Mouse (Mus musculus) inflammation-experienced regulatory T-cells, adult 6 months (primary cell): ENCODE measurements around the gene Abca14. TPM values are rescaled to one million over a fixed set of nuclear protein-coding genes. Genes with fewer than 3 reads are reported as not detected.

Experiments
- ATAC-seq: one replicate; pipeline ENCODE4 v1.8.0; 2017
- polyA plus RNA-seq, 3 experiments: library from polyadenylated mRNA; unstranded; fragments of 100-300 nt; shearing (Covaris generic); gene quantifications; one replicate each; pipeline ENCODE4 v1.2.1; 2017

The Abca14 gene
- not detected for polyA plus RNA-seq

DNA sequence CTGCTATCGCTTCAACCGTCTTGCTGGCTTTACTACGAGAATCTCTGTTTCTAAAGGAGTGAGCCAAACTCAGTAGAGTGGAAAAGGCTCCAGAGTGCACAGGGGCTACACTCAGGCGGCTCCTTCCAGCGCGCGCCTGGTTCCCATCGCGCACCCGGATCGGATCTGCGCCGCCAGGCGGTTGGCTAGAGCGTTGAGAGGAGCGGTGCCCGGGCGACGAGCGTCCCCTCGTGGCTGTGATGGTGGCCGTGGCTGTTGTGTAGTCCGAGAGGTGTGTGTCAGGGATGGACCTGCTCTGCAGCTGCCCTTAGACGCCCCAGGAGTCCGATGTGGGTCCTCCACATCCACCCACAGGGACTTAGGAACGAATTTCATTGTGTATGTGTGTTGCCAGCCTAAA, at the start of gene Abca14:
Gene Abca14, plus strand, starts transcription at position 173 of the 400 bp plus-strand sequence.
- no peak for ATAC-seq

DNA sequence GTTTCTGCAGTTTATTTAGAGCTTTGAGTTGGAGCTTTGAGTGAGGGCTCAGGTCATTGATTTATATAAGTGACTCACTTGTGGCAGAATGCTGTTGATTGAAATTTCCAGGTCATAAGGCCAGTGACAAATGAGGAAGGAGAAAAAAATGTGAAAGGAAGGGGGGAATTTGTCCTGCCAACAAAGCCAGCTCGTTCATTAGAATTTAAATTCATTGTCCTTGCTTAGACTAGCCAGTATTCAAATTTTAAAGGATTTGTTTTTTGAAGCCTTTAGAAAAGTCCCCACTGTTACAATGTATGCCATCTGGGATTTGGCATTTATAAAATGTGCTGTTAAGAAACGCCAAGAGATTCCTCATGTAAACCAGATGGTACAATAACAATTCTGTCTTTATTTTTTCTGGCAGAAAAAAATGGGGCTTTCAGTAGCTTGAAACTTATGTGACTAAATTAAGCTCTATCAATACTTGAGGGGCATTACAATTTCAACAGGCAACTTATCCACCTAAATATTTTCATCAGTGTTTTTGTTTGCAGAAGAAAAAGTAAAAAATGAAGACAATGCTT, 46.8 kb upstream of the Abca14 start:
- no peak for ATAC-seq

DNA sequence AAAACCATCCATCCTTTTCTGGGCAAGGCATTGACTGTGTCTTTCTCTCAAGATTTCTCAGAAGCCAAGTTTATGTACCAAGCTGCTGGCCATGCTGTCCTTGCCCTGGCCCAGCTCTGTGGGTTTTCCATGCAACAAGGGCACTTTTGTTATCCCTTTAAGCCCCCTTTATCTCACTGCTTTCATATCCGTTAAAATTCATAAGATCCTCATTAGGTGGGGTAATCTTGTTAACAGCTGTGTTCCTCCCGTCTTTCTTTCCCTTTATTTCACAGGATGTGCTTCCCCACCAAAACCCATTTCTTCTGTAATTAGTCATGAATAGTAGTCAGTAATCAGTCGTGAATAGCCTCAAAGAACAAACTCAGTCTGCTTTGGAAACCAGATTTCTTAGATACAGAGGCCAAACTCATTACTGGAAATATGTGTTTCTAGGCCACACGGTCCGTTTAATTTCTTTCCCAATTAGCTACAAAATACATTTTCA, 46.1 kb upstream of the Abca14 start:
- no peak for ATAC-seq

DNA sequence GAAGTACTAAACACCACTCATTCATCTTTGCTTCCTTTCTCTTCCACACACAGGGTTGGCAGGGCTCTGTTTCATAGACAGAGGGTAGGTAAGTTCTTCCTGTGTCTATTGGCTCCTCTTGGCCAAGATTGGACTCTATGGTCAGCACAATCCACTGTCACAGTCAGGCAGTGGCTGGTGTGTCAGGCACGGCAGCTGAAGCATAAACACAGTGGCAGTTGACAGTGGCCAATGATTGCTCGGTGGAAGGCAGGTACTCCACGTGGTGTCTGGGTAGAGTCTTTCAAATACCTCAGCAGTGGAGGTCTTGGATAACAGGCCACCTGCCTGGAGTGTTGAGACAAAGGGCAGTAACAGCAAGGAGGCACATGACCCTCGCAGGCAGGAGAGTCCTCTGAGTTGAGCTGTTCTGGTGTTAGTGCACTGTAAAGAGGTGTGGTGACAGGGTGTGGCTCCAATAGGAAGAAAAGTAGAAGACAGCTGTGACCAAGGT, 45.6 kb upstream of the Abca14 start:
- ATAC-seq = no peak

DNA sequence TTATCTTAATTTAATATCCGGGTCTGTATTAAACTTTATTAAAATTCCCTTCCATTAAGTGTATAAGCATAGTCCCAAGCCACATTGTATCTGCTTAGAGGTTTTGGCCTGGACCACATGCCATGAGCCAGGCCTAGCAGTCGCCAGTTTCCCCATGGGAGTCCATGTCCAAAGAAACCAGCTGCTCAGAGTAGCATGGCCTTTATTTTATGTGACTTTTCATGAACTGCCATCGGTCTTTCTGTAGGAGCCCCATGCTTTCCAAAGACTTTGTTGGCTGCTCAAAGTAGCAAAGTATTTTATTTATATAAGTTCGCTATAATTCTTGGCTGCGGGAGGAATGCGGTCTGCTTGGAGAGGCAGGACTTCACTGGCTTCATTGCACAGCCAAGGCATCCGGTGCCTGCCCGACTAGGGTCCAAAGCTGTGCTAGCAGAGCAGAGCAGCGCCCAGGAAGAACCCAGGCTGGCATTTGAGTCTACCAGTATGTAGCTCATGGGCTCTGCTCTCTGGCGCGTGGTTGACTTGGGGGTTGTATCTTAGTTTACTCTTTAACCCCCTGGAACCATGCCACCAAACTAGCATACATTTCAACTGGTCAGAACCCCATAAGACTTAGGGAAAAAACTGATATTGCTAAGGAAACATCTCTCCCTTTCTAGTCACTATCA, 40.0 kb upstream of the Abca14 start:
- no peak for ATAC-seq

DNA sequence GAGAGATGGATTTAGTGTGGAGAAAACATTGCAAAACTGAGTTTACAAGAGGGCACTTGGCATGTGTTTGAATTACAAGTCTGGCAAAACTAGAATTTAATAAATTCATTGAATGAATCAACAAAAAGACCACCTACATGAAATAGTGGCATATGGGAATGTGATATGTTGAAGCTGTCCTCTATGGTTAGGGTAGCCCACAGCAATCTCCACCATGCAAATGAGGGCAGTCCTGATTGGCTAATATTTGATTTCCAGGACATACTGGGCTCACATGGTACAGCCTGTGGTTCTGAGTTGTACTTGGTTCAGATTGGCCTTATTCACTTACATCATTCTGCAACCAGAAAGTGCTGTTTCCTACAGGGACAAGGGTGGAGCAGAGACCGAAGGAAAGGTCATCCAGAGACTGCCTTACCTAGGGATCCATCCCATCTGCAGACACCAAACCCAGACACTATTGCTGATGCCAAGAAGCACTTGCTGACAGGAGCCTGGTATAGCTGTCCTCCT, 31.5 kb upstream of the Abca14 start:
- no peak for ATAC-seq

DNA sequence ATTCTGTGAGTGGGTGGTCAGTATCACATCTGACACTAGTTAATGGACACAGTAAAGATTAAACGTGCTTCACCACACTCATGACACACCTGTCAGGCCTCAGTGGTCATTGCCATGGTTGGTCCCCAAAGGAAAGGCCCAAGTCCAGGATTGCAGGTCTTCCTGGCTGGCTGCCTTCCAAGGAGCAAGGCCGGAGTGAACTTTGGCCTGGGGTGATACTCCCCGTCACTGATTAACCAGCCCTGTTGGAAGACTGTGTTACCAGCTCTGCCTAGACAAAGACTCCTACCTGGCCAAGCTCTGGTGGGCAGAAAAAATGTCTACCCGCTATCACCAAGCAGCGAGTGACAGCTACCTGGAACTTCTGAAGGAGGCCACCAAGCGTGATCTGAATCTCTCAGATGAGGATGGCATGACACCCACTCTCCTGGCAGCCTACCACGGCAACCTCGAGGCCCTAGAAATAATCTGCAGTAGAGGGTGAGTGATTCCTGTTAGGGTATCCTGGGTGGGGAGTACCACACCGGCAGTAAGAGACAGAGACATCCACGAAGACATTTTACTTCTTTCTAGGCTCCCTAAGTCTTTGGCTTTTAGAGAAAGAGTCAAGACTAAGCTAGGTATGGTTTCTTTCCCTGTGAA, 30.0 kb upstream of the Abca14 start, which contains the start of gene Anks4b:
Gene Anks4b, plus strand, starts transcription at position 256 of the 642 bp plus-strand sequence.
- no peak for ATAC-seq

DNA sequence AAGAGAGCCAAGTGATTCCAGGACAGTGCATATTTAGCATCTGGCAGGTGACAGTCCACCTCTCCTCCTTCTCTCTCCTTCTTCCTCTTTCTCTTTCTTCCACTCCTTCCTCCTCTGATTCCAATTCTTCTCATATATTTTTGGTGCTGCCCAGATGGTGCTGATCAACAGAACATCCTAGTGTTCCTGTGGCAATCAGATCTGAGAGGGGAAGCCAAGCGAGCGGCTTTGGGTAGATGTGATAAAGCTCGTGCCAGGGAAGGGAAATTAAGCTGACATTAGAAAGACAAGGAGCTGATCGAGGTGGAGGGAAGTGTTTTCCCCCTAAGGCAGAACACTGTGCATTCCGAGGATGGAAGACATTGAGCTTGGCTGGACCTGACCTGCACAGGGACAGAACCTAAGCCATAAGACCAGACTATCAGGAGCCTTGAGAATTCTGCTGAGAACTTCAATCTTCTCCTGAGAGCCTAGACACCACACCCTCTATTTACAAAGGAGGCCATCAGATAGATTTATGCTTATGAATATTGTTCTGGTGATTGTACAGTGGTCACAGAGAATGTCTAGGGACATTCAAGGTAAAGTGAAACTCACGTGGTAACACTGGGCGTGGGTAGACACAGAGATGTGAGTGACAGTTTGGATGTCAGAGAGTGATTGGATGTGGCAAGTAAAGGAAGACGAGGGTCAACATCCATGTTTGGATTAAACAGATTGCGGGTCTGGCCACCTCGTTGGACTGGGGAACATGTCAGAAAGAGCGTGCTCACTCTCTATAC, 28.8 kb upstream of the Abca14 start:
- ATAC-seq = no peak

DNA sequence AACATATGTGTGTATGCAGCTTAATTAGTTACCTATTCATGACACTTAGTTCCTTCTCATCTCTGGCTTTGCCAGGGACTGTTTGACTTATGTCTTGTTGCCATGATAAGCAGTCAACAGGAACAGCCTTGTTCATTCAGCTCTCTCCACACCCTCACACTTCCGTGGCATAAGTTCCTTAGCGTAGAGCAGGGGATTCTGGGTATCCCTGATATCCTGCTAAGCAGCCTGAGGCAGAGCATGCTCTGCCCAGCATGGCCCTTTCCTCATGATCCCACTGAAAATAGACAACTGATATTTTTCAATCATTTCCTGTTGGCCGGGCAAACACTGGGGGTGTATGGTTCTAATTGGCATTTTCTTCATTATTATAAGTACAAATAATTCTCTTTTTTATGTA, 26.1 kb upstream of the Abca14 start:
- ATAC-seq = no peak

DNA sequence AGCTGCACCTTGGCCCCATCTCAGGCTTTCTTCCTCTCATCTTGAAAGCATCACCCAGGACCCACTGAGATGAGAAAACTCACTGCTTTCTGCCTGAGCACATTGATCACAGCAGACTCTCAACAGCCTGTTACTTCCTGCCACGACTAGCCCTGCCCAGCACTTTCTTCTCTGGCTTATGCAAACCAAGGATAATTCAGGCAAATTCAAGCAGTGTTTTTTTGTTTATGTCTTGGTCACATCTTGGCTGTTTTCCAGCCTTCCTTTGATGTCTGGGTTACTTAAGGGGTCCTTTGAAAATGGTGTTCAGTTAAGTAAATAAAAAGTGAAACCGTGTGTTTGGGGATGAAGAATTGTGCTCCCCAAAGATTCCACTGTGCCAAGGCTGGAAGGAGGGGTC, 24.8 kb upstream of the Abca14 start:
- no peak for ATAC-seq

DNA sequence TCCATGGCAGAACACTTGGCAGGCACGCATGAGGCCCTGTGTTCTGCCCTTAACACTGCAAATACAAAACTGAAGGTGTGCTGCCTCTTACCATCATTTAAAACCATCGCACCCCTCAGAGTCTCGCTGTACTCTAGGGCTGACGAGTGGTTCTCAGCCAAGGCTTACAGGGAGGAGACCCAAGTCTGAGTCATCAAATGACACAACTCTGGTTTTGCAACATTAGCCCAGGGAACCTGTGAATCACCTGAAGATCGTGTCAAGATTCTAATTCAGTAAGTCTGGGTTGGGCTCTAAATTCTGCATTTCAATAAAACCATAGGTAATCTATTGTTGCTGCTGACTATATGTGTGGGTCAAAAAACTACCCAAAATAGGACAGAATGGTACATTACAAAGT, 23.2 kb upstream of the Abca14 start:
- no peak for ATAC-seq

DNA sequence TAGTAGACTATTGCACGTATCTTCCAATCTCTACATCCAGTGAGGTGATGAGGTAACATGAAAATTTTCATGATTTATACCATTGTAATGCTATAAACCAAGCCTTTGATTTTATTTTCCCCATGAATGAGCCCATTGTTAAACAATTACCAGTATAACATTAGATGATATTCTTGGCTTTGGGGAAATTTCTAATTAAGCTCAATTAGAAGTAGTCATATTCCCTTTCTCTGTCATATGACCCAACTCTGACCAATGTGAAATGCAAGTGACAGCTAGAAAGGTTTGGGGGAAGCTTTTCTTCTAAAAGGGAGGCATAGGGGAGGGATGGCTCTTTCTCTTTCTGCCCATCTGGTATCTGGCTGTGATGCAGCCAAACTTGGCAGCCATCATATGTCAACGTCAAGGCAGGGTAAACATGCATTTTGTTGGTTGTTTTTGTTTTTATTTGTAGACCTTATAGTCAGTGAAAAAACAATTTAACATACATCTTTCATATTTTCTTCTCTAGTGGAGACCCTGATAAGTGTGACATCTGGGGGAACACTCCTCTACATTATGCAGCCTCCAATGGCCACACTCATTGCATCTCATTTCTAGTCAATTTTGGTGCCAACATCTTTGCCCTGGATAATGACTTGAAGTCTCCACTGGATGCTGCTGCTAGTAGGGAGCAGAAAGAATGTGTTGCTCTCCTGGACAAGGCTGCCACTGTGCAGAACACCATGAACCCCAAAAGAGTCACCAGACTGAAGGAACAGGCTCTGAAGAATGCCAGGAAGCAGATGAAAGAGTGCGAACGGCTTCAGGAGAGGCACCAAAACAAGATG, 22.1 kb upstream of the Abca14 start:
- ATAC-seq = no peak

DNA sequence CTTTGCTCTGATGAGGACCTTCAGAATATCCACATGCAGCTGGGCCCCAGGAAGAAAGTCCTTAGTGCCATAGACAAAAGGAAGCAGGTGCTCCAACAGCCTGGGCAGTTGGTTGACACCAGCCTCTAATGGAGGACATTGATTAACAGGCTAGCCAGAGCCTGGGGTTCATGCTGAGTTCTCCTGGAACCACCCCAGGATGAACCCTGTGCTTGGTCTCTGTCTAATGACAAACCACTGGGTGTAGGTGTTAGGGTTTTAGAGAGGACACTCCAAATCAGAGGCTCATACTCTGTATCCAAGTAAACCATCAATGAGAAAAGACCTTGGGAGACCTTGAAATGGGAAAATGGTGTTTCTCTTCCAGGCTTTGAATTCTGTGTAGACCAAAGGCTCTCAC, 20.9 kb upstream of the Abca14 start:
- ATAC-seq = no peak

DNA sequence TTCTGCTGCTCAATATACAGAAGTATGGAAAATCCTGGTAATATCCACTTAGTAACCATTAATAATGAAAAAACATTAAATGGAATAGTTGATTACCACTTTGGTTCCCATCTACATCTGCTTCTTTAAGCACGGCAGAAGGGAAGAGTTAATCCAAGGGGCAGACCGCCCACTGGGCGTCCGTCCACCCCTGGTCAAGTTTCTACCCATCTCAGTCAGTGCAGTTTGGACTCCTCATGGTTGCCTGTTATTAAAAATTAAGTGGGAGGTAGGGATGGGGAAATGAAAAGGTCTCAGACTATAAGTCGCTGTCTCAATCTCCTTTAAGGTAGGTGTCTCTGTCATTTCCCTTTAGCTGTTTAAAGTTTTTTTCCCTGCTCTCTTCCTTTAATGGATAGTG, 14.8 kb upstream of the Abca14 start:
- ATAC-seq = no peak

DNA sequence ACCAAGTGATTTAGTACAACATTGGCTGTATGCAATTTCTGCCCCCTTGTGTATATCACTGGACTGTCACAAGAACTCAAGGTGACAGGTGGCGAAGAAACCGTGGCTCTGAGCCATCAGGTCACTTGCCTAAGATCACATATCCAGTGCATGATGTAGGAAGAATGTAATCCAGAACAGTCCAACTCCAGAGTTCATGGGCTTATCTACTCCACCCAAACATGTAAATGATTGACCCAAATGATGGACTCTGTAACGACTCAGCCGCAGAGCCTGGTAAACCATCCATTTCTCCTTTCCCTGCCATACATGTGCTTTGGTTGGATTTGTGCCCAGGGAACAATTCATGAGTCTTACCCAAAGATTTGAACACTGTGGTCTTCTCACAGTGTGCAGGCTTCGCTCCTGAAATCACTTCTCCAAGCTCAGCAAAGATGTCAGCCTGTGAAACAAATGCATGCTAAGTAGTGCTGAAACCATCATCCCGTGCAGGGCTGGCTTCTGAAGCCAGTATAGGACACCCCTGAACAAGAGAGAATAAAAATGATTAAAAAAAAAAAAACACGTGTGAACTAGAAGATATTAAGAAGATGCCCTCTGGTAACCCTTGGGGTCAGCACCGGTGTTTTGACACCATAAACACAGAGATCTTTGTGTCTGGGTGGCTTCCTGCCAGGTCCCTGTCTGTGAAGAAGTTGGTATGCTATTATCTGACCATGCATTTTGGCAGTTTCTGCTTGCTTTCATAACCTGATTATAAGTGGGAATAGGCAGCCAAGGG, 14.2 kb upstream of the Abca14 start:
- ATAC-seq = no peak

DNA sequence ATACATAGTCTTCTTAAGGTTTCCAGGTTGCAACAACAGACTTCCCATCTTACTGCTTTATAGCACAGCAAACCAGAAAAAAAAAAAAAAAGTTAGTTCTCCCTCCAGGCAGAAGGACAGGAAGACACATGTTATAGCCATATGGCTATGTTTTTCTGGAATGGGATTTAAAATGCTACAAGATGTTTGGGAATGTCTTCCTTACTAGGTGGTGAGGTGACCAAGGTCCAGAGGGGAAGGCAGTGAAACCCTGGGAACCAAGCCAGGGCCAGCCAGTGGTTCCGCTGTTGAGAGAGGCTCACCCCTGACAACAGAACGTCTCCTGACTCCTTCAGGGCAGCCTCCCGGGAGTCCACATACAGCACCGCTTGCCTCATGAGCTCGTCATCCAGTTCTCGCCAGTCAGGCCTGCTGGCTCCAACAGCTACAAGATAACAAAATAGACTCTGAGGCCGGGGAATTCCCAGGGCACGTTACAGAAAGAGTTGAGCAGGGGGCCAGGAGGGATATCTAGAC, 13.6 kb upstream of the Abca14 start:
- no peak for ATAC-seq

DNA sequence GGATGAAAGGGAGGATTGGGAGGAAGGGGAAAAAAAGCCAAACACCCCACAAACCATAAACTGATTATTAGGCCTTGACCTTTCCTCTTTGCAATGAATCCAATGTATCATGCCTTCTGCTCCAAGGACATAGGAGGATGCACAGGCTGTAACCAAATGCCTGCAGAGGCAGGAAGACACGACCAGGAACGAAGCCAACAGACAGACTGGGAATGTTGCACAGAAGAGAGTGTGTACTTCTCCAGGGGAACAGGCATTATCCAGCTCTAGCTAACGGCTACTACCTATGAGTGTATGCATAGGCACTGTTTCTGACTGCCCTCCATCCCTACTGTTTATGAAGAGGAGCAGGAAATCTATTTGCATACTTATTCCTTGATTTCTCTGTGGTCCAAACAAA, 11.6 kb upstream of the Abca14 start:
- ATAC-seq = no peak

DNA sequence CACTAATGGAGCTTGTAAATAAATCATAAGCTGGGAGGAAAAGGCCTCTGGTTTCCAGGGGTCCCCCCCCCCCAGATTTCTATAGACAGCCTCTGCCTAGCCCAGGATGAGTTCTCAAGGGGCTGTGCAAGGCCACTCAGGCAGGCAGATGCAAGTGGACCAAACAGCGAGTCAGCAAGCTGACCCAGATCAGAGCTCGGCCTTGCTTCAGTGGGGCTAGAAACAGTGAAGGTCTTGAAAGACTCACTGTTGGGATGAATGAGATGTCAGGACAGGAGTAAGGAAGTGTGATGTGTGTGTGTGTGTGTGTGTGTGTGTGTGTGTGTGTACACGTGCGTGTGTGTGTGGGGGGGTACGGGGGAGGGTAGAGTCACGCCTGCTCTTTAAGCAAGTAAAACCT, 10.9 kb upstream of the Abca14 start:
- ATAC-seq = no peak

DNA sequence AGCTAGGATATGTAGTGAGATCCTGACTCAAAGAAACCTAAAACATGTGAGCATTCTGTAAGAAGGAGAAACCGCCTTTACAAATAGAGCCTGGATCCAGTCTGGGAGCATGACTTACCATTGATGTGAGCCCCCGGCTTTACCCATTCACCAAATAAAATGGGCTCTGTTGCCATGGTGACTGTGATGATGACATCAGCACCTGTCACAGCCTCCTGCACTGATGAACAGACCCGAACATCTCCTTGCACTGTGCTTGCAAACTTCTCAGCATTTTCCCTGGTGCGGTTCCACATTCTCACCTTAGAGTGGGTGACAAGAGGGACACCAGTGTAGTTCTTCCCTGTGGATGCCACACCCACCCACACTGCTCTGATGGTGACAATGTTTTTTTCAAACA, 8.6 kb upstream of the Abca14 start:
- no peak for ATAC-seq

DNA sequence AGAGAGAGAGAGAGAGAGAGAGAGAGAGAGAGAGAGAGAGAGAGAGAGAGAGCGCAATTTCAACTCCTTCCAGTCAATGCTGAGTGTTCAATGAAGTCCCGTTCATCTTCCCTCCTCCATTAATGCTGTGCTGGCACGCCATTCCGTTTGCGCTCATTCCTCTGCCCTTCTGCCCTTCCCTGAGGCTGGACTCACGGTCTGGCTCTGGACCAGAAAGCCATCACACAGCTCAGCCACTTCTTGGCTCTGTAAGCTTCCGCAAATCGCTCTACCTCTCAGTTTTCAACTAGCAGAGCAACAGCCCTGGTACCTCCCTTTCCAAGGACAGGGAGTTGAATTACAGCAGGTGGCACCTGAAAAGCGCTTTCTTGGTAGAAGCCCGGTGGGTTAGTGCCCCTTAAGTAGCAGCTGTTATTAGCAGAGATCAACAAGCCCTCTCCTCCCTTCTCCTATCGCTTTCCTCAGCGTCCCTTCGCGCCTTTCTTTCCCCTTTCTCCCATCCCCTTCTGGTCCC, 2.5 kb upstream of the Abca14 start:
- ATAC-seq = no peak

DNA sequence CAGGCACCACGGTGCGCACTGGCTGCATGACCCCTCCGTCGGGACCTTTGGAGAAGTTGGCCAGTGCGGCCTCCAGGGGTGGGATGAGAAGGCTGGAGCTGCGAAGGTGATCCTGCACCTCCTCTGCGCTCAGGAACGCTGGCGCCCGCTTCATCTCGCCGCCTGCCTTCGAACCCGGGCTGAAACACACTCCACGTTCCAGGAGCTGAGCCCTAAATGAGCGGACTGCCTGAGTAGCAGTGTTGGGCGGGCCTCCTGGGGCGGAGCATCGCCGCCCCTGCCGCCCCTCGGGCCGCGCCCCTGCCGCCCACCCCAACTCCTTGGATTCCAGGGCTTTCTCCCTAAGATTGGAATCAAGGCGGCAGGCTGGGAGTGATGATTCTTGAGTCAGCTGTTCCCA, 2.0 kb upstream of the Abca14 start, which contains the start of gene Crym:
Gene Crym, minus strand, starts transcription at position 341 of the 400 bp plus-strand sequence.
- ATAC-seq = no peak
